Mouse (Mus musculus): ENCODE measurements around the gene Kctd5. TPM values are rescaled to one million over a fixed set of nuclear protein-coding genes. Genes with fewer than 3 reads are reported as not detected.

Kctd5 gene
- total RNA-seq, 2 experiments from 2014 or later = 6.1 to 7.8 TPM

Small RNAs within 50 kb of the gene (microRNA-seq; reads per million reads assigned to microRNA genes)
- gene Gm27700 = not detected

Other genes starting within 250 kb of the Kctd5 start
- gene Elob, start 244.3 kb downstream of the Kctd5 start, total RNA-seq (2021) = 100 to 1,000 TPM; 394 to 418 TPM
- gene Prss33, start 237.4 kb downstream of the Kctd5 start, total RNA-seq (2021) = not detected
- gene Prss32, start 229.6 kb downstream of the Kctd5 start, total RNA-seq (2021) = not detected
- gene Prss41, start 229.3 kb downstream of the Kctd5 start, total RNA-seq (2021) = not detected
- gene Prss21, start 205.4 kb downstream of the Kctd5 start, total RNA-seq (2021) = not detected
- gene Dcpp1, start 192.6 kb downstream of the Kctd5 start, total RNA-seq (2021) = not detected
- gene Dcpp2, start 192.6 kb downstream of the Kctd5 start, total RNA-seq (2021) = not detected
- not detected for gene Dcpp3, start 156.0 kb downstream of the Kctd5 start, total RNA-seq (2021)
- not detected for gene Sbp, start 131.8 kb downstream of the Kctd5 start, total RNA-seq (2021)
- gene Sbpl, start 118.2 kb downstream of the Kctd5 start, total RNA-seq (2021) = not detected
- not detected for gene Prss30, start 92.9 kb downstream of the Kctd5 start, total RNA-seq (2021)
- not detected for gene Prss22, start 75.4 kb downstream of the Kctd5 start, total RNA-seq (2021)
- gene Prss27, start 35.3 kb downstream of the Kctd5 start, total RNA-seq (2021) = not detected
- 10 to 100 TPM; 31.2 to 40.1 TPM for gene Pdpk1, start 77.4 kb upstream of the Kctd5 start, total RNA-seq (2021)
- 1 to 10 TPM; 9.1 to 9.2 TPM for gene Amdhd2, start 90.3 kb upstream of the Kctd5 start, total RNA-seq (2021)
- gene Atp6v0c, start 96.2 kb upstream of the Kctd5 start, total RNA-seq (2021) = 100 to 1,000 TPM; 151 to 164 TPM
- 1 to 10 TPM; 4.2 to 5.5 TPM for gene Tbc1d24, start 132.1 kb upstream of the Kctd5 start, total RNA-seq (2021)
- under 1 TPM; 0.21 to 0.31 TPM for gene Ntn3, start 136.0 kb upstream of the Kctd5 start, total RNA-seq (2021)
- 1 to 10 TPM; 1.2 to 1.5 TPM for gene Tedc2, start 147.4 kb upstream of the Kctd5 start, total RNA-seq (2021)
- gene Ccnf, start 178.0 kb upstream of the Kctd5 start, total RNA-seq (2021) = under 1 TPM; 0.25 to 0.50 TPM

Measured in gastrocnemius, adult 18-20 months (tissue).